Mouse (Mus musculus): ENCODE measurements around the gene Plcxd2.
A peak's percentile ranks its signal among the peaks of the same experiment; 100 is the strongest.

Gene Plcxd2

DNA sequence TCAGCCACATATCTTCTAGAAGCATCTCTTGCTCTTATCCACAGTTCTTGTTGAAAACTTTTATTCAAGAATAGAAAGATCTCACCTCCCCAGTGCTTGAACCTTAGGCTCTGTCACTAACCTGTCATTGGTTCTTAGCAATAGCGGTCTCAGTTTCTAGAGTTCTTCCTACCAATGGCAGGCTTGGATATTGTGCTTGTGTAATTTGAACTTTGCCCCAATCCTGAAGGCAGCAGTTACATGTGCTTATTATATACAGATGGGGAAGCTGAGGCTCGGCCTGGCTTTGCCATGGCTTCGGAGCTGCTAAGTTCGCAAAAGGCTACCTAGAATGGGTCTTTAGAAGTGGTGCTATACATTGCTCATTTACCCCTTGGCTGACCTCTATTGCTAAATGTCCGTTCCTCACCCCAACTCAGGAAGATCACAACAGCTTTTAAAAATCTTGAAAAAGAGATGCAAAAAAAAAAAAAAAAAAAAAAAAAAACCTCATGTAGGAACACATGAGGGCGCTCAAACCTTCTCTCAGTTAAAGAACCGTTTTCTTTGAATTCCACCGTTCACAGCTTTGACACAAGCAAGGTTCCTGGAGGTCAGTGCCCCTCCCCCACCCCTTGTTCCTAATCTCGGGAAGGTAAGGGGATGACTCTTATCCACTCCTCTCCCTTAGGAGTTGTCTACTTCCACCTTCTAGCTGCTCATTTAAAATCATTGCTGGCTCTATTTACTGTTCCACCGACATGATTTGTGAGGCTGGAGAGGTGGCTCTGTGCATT lies 18.9 kb downstream of the Plcxd2 start:
- ATAC-seq (ENCODE audit: low TSS enrichment) = peak; percentile 38; the same call in 1 of the 2 replicates

DNA sequence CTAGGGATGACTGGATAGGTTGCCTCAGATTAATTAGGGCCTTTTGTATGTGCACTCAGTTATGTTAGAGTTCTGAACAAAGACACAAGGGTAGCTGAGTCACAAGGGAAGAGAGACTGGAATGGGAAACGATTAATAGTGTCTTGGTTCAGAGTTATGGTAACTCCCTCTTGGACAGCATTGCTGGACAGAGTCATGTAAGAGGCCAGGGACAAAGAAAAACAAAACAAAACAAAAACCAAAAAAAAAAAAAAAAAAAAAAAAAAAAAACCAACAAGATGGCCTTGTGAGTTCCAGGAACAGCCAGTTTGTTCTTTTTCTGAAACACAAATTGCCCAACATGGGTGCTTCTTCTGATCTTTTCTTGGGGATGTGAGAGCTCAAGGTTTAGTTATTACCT lies 23.8 kb downstream of the Plcxd2 start:
- no peak for ATAC-seq (ENCODE audit: low TSS enrichment)

DNA sequence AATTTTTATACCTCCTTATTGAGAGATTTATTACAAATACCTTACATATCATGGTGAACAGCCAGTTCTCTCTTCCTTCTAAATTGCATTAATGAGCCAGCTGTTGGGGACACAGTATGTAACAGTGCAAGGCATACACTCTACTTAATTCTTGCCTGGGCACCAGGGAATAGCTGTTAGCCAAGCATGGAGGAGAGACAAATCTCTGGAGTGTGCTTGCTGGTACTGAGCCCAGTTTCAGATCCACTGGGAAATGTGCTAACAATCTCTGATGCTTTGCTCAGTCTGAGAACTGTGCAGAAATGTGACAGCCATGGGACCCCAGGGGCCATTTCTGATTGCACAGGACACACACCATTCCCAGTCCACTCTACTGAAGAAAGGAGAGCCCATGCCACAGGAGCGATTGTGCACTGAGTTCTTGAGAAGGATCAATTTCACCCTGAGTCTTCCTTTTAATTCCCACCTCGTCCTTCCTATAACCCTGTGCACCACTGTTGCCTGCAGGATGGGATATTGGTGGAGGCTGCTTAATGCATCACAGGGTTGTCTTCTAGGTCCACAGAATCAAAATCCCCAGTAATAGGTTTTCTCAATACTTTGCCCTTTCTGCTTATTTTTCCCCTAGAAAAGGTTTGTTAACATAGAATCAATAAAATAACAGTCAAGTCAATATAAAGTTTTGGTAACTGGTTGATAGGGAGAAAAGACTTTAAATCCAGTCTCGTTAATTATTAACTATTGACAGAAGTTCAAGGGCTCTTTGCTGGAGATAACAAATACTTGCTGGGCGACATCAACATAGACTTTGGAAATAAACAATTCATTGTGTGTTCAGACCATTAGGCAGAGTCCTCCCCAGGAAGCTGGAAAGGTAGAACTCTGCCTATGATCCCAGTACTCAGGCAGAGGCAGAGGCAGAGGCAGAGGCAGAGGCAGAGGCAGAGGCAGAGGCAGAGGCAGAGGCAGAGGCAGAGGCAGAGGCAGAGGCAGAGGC lies 25.1 kb downstream of the Plcxd2 start:
- no peak for ATAC-seq (ENCODE audit: low TSS enrichment)

DNA sequence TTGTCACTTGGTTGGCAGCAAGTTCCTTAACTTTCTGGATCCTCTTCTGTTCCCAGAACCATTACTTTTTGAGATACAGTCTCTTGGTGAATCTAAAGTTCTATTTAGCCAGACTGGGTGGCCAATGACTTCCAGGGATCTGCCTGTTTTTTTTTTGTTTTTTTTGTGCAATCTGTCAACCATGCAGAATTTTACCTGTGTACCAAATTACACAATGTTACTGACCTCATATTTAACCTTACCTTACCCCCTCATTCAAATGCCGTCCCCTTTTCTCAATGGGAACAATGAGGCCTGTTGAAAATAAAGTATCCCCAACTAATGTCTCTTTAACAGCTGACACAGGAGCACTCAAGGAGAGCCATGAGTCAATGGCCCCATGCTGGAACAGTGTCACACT lies 33.8 kb downstream of the Plcxd2 start:
- ATAC-seq (ENCODE audit: low TSS enrichment) = no peak

DNA sequence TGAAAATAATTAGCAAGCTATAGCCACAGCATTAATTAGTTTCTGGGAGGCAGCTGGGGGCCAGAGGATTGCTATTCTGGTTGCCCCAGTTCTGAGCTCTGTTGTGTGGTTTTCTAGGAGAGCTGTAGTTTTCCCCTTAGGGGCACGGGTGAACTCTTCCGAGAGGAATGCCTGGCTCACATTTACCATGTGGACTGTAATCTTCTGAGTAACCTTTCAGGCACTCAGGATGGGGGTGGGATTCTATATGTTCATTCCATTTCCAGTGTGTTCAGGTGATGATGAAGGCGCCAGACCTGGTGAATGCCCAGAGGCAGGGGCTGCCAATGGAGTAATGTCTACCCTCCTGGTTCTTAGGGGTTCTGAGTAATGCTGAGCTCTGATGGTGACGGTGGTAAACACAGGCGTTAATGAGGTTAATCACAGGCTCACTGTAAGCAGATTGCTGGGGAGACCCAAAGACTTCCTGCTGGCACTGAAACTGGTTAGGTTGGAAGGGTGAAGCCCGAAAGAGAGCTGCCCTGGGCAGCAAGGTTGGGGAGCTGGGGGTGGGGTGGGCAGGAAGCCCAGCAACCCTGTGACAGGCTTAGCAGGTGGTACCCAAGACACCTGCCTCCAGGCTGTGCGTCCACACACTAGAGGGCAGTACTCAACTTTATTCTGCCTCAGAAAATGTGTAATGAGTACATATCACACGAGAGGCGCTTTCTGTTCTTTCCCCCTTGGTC lies 35.9 kb downstream of the Plcxd2 start:
- 0 out of 2 replicates have a peak, but pooled peaks have one; percentile 76 for ATAC-seq (ENCODE audit: low TSS enrichment)

DNA sequence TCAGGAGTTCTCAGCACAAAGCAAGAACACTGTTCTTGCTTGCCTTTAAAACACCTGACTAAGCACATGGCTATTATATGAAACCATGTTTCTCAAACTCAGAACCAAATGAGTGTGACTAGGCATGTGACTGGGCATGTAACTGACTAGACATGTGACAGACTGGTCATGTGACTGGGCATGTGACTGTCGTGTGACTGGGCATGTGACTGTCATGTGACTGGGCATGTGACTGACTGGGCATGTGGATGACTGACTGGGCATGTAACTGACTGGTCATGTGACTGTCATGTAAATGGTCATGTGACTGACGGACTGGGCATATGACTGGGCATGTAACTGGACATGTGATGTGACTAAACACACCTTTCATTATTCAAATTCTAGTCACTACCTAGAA lies 39.8 kb downstream of the Plcxd2 start:
- no peak for ATAC-seq (ENCODE audit: low TSS enrichment)

DNA sequence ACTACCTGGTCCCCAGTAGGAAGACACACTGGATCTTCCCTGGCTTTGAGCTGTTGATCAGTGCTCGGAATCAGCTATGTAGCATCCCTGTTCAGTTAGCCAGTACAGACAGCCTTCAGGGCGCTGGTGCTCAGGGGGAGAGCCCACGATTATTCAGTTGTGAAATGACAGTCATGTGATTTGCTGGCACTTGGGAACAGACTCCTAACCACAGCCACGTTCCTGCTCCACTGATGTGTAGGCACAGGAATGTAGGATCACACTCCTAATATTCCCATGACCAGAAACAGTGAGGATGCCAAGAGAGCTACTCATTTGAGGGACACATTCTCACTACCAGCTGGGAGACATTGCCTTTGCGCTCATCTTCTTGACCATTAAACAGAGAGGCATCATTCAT lies 41.3 kb downstream of the Plcxd2 start:
- no peak for ATAC-seq (ENCODE audit: low TSS enrichment)

DNA sequence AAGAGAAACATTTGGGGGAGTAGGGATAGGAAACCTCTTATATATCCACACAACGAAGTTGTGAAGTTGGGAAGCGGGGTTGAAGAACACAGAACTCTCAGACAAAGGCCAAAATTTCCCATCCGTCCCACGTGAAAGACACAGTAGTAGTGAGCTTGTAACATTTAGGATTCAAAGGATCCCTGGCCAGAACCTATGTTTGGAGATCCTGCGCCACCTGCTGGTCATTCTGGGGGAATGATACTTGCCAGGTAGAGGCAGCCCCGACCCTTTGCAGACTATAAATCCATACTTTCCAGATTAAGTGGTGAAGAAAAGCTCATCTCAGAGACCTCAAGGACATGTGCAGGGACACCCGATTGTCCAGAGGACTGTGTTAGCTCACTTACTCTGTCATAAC lies 42.5 kb downstream of the Plcxd2 start:
- ATAC-seq (ENCODE audit: low TSS enrichment) = peak; percentile 96

DNA sequence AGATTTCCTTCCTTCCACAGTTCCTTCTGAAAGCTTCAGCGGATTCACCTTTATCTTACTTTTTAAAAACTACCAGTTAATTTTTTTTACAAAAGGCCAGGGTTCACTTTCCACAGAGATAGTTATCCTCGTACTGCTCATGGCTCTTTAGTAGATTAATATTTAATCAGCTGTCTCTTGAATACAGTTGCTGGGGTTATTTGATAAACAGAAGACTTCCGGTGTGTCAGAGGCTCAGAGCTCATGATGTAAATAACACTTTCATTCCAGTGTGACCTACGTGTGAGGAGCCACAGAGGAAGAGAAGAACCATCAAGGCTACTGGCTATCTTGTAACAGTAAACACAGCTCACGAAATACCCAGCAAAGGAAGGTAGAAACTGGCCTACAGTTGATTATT lies 43.4 kb downstream of the Plcxd2 start:
- ATAC-seq (ENCODE audit: low TSS enrichment) = no peak

DNA sequence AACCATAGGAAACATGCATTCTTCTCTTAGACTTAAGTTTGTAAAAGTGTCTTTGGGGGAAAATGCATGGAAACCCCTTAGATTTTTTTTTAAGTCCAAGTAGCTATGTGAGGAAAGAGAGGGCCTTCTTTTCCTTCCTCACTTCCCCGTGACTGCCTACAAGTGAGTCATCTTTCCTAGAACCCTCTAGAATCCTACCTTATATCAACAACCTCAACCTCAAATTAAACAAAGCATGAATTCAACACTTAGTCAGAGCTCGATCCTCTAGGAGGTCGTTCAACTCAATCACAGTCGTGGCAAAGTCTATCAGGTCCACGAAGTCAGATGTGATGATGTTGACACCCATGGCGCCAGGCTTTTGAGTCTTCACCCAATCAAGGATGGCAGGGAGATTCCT lies 45.2 kb downstream of the Plcxd2 start:
- no peak for ATAC-seq (ENCODE audit: low TSS enrichment)

DNA sequence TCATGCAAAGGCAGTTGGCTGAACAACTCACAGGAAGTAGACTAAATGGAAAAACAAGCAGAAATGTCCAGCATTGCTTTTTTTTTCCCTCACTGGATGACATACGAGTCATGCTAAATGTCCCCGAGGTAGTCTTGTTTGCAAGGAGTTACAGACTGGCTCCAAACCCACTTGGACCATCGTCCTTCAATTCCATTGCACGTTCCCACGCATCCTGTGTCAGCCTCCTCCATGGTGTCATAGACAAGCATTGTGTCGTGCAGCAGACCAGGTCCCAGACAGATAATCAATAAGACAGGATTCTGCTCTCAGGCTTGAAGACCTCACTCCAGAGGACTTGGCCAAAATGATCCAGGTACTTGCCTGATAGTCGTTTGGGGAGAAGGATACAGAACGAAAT lies 46.2 kb downstream of the Plcxd2 start:
- no peak for ATAC-seq (ENCODE audit: low TSS enrichment)

DNA sequence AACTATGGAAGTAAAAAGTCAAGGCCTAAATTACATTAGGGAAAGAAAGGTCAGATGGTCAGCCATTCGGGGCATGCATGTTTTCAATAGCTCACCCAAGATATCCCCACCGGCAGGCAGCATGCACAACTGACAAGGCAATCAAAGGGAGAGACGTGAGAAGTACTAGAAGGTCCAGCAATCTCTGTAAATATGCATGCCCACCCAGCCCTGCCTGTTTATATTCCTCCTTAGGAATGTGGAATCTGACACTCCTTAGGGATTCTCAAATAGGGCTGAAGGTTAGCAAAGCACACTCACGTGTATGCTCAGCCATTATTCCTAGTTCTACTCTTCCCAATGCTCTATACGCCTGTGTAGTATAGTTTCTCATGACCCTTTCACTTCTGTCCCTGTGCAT lies 46.9 kb downstream of the Plcxd2 start:
- ATAC-seq (ENCODE audit: low TSS enrichment) = no peak

DNA sequence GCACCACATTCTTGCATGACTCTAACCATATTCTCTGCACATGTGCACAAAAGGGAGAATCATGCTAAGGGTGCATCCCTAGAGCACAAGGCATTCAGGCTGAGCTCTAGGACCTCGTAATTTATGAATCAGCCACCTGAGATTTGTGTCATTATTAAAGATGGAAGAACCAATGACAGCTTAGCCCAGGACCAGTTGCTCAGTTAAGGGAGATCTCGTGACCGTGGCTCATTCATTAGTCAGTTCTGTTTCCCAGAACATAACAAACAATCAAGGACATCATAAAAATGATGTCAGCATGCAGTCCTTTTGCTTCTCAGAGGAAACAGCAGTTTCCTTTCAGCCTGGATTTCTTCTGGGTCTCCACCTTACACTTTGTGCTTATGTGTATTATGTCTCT lies 49.0 kb downstream of the Plcxd2 start:
- no peak for ATAC-seq (ENCODE audit: low TSS enrichment)

DNA sequence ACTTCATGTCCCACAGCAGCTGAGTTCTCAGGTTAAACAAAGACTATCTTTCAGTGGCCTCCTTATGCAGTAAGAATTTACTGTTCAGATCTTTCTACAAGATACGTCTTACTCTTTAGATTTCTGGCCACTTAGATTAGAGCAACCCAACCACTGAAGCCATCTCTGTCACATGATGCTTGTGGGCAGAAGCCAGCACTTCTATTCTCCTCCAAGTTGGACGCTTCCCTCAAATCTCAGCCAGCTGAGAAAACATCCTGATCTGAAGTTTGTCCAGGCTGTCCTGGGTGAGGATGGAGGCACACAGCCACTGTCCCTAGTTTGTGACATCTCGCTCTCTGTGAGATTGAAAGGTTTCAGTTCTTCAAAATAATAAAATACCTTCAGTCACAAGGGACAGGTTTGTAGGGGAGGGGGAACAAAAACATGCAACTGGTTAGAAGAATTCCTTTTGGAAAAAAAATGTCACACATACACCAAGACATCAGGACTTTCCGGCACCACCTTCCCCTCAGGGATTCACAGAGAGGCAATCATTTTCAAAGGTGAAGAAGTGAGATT lies 53.5 kb downstream of the Plcxd2 start:
- no peak for ATAC-seq (ENCODE audit: low TSS enrichment)

DNA sequence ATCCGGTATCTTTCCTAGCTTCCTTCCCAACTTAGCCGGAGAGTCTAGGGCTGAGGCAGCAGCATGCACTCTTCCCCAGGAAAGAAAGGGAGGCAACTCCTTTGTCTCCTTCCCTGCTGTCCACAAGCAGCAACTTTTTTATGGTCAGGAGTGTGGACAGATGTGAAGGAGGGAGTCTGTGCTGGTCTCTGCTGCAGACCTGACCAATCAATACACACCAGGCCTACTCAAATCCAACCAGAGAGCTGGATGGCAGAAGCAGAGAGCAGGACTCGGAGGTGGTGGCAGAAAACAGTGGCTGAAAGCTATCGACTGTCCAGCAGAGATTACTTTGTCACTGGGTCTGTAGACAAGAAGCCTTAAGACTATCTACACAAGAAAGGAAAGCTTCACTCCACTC lies 56.6 kb downstream of the Plcxd2 start, which contains the start of gene Phldb2:
TSS of gene Phldb2 (minus strand) at position 205 of the 400 bp plus-strand sequence.
- ATAC-seq (ENCODE audit: low TSS enrichment) = no peak

DNA sequence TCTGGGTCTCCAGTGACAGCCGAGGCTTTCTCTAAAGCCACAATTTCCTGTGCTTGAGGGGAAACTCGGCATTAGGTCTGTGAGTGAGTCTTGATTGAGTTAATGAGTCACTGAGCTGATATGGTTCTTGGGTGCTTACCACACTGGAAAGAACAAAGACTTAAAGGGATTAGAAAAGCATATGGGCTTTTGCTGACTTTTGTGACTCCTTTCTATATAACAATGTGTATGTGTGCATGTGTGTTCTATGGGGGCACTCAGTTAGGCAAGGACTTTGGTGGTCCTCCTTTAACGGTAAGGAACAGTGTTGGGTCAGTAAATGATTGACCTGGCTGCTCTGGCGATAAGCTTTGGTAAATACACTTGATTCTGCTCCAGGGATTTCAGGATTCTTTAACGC lies 57.5 kb downstream of the Plcxd2 start:
- no peak for ATAC-seq (ENCODE audit: low TSS enrichment)

DNA sequence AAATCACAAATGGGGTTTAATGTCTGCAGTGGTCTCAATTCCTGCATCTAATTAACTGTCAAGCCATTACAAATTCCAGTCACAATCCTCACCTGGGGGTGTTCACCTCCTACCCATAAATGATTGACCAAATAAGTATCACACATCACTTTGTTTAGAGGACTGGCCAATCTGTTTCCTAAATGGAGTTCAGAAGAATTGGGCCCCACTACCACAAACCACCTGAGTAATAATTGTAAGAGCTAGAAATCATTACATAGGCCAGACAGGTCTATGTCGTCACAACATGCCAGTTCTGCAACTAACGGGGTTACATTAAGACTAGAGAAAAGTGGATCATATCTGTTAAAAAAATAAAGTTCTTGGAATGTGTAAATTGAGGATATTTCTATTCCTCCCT lies 58.0 kb downstream of the Plcxd2 start:
- no peak for ATAC-seq (ENCODE audit: low TSS enrichment)

DNA sequence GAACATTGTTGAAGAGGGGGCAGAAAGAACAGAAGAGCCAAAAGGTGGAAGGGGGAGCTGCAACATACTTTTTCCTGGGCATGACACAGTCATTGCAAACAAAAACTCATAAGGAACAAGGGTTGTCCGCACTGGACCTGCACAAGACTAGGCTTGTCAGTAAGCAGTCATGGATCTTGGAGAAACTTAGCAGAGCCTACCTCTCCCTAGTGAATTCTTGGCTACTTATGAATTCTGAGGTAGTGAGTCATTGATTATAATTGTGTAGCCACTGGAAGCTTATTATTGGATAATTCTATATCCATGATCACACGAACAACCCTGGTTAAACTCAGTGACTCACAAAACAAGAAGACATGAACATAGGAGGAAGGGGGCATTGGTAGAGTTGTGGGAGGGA lies 63.7 kb downstream of the Plcxd2 start:
- no peak for ATAC-seq (ENCODE audit: low TSS enrichment)

DNA sequence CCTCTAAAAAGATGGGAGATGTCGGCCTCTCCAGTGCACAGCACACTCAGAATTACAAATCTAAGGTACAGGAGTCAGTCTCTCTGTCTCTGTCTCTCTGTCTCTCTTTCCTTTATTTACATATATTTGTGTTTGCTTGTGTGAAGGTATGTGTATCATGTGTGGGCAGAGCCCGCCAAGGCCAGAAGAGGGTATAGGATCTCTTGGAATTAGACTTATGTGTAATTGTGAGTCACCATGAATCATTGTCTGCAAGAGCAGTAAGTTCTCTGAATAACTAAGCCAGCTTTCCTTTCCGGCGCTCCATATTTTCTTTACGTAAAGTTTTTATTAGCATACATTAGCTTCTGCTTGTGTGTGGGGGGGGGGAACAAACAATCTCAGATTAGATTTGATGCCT lies 64.4 kb downstream of the Plcxd2 start:
- ATAC-seq (ENCODE audit: low TSS enrichment) = no peak

DNA sequence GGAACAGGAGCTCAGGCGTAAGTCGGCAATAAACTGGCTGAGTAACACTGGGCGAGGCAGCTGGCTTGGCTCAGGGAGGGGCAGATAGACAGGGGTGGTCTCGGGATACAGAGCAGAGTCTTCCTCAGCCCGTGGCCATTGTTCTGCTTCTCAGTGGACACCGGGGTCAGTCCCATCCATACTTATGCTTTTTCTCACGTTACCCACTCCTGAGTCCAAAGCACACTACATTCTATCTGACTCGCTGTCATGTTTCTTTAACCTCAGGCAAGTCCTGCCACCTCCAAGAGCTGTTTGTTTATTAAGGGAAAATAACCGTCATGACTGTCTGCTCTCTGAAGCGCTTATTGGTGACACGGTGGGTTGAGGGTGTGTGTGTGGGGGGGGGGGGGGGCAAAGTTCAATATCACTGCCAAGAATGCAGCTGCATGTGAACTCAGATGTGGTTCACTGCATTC lies 64.8 kb downstream of the Plcxd2 start:
- ATAC-seq (ENCODE audit: low TSS enrichment) = no peak

DNA sequence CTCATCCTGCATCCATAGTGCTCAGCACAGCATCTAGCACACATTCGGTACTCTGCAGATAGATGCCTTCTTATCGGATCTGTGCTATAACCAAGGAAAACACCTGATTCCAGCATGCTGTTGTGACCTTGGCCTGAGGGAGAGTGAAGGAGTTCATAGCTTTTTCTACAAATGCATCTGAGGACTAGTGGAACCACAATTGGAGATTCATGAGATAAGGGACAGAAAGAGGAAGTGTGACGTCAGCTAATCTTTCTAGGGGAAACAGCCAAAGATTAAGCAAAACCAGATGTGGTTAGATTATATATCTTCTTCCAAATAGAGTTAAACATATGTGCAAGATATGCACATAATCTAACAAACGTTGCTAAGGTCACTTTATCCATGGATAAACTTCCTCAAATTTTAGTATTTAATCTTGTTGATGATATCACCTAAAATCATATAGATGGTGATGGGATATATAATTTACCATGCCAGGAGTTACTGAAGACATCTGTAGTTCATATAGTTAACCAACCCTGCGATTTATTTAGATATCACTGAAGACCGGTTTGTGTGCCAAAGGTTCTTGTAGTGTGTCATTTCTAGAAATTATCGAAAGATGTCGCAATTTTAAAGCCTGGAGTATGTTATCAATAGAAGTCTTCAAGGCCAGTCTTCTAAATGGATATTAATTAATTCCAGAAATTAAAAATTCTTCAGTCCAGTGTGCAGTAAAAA lies 67.7 kb downstream of the Plcxd2 start:
- ATAC-seq (ENCODE audit: low TSS enrichment) = no peak
